Mouse (Mus musculus) adrenal gland (tissue): ENCODE measurements around the gene Ttll9.

Experiments
- intact Hi-C: fragments of 180-260 bp; cut with DNase I; formaldehyde crosslinking; loops from one replicate; pipeline ENCODE4 v1.15.1; 2025

Gene Ttll9

DNA sequence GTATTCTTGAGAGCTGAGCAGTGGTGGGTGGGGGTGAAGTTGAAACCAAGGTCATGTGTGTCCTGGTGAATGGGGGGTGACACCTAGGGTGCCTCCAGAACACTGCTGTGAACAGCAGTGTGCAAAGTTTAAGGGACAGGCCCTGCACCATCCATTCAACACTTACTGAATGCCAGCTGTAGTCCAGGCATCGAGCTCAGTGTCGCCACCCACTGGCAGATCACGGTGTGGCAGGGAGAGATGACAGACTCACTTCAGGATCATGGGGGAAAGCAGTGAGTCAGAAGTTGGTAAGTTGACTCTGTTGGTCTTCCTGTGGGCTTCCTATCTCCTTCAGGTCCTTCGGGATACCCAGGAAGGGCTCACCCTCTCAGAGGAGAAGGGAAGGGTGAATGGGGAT is 22.4 kb upstream of the Ttll9 start:
- intact Hi-C loops, result loop anchor here (5.0 kb wide), 1 partner anchor 77 kb away; the partner anchor contains the start of gene Pdrg1

DNA sequence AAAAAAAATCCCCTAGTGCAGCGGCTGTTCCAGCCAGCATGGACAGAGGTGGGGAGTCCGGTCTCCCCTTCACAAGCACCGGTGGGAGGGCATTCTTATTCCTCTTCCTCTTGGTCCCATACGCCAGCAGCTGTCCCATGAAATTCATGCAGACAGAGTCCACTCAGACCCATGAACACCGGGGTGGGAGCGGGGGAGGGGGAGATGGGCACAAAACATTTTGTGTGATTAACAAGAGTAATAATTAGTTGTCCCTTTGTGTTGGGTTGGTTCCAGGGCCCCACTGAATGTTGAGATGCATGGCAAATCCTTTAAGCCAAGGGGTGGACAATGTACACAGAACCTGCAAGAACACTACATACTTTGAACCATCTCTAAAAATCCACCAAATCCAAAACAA is 21.2 kb upstream of the Ttll9 start:
- intact Hi-C loops, result no loop called here

DNA sequence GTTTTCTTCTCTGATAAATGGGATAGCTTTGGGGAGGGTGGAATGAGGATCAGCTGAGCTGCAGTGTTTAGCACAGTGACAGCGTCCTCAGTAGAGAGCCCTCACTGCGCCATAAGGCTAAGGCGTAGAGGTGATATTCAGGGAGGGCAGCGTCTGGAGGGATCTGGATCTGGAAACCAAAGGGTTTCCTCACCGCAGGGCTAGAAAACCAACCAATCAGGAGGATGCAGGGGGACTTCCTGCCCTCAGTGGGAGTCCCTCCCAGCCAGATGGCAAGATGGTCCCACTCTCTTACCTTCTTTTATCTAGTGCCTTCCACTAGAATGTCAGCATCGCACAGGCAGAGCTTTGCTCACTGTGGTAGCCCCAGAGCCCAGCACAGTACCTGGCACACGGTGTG is 20.5 kb upstream of the Ttll9 start:
- intact Hi-C loops, result no loop called here

DNA sequence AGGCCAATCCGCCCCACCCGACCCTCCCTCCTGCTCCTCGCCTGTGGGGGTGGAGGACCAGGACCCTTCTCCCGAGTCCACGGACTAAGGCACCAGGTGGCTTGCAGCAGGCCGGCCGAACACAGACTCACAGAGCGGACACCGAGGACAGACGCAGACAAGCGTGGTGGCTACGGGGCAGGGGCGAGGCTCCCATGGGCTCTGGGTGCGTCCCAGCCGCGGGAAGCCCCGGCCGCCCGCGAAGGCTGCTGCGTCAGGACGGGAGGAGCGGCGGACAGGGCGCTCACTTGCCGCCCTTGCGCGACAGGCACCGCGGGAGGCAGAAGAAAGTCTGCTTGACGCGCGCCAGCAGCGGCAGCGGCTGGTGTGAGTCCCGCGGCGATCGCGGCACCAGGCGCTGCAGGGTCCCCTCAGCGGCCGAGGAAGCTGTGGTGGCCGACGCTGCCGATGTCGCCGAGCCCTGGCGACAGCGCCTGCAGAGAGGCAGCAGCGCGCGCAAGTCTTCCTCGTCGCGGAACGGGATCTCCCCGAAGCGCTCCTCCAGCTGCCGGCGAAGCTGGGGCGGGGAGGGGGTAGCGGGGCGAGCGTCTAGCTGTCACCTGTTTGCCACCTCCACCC is 19.3 kb upstream of the Ttll9 start:
- intact Hi-C loops, result no loop called here

DNA sequence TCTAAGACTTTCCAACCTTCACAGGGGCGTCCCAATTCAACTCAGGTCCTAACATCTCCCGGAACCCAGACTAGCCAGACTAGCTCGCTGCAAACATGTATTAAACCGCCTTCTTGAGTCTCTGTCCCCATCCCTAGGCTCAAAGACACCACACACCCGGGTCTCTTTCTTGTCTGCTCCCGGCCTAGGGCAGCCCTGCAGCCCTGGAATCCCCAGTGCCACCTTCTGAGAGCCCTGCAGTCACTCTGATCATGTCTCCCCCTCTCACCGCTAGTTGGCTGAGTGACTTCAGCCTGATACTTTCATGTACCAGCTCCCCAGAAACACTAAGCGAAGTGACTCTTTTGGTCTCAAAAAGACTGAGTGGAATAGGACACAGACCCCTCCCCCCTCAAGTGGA is 18.7 kb upstream of the Ttll9 start:
- intact Hi-C loops, result no loop called here

DNA sequence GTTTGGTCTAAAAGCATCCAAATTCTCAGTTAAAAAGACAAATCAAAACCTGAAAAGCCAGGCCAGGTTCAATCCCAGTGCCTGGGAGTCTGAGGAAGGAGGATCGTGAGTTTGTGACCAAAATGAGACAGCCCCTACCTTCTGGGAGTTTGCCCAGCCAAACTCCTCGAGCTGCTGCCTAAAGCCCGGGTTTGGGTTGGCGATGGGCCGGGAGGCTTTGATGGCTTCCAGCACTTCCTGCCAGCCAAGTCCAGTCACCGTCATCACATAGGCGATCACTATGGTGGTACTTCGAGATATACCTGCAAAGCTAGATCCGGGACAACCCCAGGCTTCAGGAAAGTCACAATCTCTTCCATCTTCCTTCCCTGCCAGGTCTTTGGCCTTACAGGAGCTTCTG is 18.3 kb upstream of the Ttll9 start:
- intact Hi-C loops, result no loop called here

DNA sequence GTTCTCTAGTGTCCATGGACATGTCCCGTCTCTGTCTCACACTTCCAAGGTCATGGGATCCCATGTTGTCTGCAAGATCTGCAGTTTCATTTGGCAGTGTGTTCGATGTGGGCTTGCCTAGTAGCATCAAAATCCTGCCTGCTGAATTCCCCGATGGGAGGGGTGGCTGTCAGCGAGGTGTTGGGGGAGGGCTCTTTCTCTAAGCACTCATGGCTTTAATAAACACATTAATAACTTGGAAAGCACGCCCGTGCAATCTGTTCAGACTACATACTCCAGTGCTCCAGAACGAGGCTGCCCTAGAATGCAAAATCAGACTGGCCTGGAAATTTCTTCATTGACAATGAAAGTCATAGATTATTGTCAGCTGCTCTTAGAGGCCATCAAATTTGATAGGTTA is 15.2 kb upstream of the Ttll9 start:
- intact Hi-C loops, result no loop called here

DNA sequence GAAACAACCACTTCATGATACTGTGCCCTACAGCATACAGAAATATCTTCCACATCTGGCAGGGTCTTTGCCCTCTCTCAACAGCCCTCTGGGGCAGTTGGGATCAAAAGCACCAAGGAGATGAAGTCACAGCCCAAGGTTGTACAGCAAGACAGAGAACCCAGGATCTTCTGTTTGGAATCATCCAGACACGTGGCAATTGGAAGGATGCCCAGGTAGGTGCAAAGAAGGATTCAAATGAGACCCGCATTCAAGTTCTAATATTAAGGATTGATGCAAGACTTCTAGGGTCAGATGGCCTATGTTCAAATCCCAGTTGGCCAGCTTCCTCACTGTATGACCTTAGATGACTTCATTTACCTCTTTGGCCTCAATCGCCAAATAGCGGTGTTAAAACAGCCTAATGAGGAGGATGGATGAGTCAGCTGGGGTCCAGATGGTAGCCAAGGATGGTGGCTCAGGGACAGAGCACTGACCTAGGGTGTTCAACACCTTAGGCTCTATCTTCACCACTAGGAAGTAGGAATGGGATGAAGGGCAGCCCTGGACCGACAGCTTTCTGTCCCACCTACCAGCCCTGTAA is 13.8 kb upstream of the Ttll9 start:
- intact Hi-C loops, result no loop called here

DNA sequence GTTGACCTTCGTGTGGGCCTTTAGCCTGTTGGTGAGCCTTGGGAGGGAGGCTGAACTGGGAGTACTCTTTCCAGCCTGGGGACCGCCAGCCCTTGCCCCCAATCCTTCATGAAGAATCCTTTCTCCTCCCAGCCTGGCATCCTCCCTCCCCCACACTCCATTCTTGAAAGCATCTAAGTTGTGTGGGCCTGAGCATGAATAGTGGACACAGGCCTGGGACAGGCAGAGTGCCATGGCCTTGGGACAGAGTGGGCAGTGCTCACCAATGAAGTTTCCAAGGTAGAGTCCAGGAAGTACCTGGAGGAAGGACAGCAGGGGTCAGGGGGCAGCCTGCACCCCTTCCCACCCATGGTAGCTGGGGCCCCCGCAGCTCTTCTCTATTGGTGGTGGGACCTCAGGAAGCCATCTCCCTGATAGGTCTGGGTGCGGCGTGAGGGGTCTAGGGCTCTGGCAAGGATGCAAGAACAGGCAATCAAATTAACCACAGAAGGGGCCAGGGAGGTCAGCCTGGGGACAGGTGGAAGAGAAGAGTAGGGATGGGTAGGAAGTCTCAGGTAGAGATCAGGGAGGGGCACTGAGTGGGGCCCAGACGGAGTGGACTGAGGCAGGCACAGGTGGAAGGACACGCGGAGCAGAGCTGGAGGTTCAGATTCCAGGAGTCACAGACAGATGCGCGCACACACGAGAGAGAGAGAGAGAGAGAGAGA is 11.8 kb upstream of the Ttll9 start:
- intact Hi-C loops, result no loop called here

DNA sequence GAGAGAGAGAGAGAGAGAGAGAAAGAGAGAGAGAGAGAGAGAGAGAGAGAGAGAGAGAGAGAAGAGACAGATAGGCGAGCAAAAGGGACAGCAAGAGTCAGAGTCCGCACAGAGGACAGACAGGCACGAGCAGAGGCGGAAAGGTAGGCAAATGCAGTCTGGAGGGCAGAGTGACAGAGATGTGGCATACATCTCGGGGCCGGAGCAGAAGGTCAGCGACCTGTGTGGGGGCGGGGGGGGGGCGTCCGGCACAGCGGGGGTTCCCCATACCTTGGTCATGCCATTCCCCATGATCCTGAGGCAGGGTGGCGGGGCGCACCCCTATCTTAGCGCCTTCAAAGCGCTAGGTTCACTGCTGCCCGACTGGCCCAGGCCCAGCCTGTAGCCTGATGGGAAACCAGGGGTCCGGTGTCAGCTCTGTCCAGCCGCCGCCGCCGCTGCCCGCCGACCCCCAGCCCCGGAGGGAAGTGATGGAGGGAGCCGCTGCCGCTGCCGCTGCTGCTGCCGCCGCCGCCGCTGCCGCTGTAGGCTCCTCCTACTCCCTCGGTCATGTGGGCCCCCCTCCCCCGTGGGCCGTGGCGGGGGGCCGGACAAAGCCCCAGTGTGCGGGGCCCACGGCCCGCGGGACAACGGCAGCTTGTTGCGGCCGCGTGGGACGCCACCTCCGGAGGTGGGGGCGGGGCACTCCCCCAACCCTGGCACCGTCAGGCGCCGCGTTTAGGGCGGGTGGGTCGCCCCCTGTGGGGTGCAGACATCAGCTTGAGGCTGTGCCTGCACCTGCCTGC is 11.0 kb upstream of the Ttll9 start, which contains the start of gene Dusp15:
TSS of gene Dusp15 (minus strand) at position 634 of the 785 bp plus-strand sequence.
- intact Hi-C loops, result no loop called here

DNA sequence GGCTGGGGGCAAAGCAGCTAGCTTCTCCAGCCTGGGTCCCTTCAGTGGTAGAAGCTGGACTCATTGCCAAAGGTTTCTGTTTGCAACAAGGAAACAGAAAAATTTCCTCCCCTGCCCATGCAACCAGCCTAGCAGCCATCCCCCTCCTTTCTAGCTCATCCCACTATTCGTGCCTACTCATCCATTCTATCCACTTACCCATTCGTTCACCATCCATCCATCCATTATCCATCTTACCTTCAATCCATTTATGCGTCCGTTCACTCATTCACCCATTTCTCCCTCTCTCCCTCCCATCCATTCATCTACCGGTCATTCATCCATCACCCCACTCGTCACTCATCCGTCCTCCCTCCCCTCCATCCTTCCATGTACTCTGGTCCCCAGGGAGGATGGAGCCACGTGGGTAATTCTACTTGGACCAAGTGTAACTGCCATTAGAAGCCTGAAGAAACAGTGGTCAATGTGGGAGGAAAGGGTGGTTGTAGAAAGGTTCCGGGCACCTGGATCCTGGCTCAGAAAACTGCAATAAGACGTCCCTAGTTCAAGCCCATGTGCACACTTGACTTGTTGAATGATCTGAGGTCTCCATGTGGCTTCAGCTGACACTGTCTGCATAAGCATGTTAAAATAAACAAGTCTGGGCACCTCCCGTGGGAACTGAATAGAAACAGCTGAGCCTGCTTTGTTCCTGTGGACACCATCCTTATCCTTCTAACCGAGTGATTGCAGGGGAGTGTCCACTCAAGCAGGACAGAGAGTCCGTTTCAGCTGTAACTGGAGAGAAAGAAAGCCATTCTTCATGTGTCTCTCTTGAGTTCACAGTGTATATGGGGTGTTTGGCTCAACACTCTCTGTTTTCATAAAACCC is 10.2 kb upstream of the Ttll9 start:
- intact Hi-C loops, result no loop called here

DNA sequence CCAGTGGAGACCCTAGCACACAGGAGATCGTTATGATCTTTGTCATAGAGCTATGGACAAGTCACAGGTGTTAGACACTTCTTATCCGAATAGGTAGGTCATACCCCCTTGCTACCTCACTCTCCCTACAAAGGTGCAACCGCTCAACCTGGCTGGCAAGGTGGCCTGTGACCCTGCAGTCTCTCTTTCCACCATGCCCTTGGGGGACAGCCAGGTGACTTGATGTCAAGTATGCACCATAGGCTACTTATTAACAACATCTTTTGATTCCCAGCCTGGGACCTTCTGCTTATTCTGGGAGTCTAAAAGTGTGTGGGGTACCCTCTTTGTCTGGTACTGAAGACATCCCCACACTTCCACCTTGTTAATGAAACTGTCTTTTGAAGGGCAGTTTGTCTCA is 4.2 kb upstream of the Ttll9 start:
- intact Hi-C loops, result no loop called here

DNA sequence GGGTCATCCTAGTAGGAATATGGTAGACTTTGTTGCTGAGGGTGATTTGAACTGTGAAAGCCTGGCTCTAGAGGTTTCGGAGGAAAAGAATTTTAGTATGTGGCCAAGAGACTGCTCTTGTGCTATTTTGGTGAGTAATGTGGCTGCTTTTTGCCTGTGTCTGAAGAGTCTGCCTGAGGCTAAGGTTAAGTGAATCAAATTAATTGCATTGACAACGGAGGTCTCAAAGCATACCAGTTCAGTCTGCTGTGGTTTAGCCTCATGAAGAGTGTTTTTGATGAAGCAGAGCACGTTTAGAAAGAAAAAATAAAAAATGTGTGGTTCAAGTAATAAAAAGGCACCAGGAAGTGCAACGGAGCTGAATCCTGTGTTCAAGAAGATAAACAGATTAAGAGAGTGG is 3.3 kb downstream of the Ttll9 start:
- intact Hi-C loops, result loop anchor here (5.0 kb wide), 1 partner anchor 42 kb away; no protein-coding TSS in a partner anchor

DNA sequence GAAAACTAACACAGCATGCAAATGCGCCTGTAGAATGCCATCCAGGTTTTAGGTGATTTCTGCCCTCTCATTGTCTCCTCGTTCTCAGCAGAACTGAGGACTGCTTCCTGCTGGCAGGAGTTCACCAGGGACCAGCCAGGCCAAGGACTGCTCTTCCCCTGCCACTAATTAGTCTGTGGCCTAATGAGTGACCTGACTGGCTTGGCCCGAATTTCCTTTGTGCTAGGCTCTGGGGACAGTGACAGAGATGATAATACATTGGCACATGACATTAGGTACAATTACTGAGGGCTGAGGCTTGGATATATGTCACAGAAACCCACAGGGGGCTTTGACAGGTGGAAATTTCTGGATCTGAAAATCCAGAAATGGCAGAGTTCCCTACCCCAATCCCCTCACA is 14.7 kb downstream of the Ttll9 start:
- intact Hi-C loops, result no loop called here

DNA sequence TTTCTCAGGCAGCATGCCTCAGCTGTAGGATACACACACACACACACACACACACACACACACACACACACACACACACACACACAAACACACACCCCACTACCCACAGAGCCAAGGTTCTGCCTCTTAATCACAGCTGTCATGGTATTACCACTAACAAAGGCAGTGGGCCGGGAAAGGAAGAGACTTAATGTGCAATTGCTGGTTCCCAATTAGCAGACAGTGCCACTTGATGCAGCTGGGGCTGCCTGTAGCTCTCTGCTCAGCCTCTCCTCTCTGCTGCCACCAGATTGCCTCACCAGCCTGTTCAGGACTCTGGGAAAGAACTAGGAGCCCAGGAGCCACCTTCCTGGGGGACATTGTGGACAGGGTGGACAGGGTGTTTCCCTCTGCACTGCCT is 23.3 kb downstream of the Ttll9 start:
- intact Hi-C loops, result no loop called here

DNA sequence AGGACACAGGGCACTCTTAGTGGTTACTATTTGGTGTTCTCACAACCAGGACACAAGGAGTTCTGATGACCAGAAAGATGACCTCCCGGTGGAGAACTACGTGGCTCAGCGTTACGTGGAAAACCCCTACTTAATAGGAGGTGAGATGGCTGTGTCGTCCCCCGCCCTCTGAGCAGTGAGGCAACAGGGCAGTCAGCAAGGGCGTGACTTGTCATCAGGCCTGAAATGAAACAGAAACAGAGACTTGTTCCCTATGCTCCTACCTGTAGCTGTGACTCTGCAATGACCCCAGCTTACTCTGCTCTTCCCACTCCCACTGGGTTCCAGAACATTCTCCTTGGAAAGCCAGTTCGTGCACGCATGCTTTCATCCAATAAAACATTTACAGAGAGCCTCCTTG is 29.2 kb downstream of the Ttll9 start:
- intact Hi-C loops, result no loop called here

DNA sequence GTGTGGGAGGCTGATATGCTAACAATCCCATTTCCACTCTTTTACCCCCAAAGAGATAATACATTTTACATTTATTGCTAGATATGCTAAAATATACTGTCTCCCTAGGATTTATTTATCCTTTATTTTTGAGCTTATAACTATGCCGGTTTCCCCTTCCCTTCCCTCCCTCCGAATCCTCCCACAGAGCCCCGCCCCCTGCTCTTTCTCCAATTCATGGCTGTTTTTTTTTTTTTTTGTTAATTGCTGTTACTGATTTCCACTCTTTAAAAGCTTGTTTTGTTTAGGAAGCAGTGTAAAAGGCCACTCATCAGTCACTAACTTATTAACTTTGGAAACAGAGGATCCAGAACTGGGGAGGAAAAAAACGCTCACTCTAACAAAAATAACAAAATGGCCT is 34.8 kb downstream of the Ttll9 start:
- intact Hi-C loops, result no loop called here

DNA sequence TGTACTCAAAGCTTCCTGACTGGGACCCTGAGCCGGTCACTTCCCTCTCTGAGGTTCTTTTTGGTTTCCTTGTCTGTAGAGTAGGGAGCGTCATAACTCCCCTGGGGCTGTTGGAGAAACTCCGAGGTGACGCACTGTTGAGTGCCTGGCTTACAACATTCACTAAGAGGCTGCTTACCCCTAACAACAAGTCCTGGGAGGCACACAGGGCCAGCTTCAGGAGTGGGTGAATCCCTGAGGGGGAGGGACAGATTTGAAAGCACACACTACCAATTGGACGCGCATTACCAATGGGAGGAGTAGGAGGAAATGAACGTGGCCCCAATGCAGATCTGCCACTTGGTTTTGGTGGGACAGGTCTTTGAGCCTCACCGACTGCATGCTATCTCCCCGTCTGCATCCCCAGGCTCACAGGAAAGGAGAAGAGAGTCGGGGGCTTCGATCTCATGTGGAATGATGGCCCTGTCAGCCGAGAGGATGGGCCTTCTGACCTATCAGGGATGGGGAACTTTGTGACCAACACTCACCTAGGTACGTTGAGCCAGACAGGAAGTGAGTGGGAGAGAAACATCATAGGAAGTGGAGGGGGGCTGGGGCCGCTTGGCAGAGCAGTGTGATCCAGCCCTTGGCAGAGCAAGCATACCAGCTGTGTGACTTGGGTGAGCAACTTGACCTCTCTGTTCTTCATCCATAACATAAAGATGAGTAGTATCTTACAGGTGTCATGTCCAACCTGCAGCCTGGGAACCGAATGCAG is 40.4 kb downstream of the Ttll9 start:
- intact Hi-C loops, result no loop called here

DNA sequence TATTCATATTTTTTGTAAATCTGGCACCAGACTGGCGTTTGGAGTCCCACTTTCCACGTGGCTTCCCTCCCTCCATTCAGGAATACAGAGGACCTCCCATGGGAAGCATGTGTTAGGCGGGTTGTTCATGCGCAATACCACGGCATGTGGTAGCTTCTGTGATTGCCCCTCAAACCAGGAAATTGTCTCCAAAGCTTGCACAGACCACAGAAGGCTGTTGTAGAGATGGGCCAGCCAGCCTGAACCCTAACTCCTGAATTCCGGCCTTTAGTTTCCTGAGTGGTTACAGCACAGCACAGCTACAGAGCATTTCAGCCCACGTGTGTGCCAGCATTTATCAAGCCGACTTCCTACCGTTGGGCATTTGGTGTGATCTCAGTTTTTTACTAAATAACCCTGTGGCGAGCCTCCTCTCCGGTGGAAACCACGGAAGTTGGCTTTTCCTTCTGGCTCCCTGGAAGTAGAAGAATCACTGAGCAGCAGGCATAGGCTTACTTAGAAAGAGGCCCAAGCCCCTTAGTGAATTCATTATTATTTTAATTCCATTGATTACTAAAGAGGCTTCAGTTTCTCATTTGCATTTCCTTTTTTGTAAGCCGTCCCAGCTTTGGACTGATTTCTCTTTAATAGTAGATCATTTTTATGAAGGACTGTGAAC is 41.5 kb downstream of the Ttll9 start:
- intact Hi-C loops, result no loop called here

DNA sequence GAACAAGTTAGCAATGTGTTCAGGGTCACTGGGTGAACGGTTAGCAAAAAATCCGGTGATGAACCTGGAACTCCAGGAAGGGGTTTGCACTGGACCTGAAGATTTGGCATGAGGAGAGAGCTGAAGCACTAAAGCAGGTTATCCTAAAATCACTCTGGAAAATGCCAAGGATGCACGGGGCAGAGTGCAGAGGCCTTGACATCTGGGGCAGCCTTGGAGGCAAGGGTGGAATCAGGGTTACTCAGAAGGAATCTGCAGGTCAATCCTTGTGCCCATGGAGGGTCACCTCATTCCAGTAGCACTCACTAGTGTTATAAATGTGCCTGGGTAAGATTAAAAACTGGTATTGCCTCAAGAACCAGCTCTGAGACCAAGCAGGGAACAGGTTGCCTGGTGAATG is 43.7 kb downstream of the Ttll9 start:
- intact Hi-C loops, result loop anchor here (5.0 kb wide), 1 partner anchor 39 kb away; no protein-coding TSS in a partner anchor
